Comparison of ENCODE assay signal across 10 mouse cellular contexts in the genomic region with DNA sequence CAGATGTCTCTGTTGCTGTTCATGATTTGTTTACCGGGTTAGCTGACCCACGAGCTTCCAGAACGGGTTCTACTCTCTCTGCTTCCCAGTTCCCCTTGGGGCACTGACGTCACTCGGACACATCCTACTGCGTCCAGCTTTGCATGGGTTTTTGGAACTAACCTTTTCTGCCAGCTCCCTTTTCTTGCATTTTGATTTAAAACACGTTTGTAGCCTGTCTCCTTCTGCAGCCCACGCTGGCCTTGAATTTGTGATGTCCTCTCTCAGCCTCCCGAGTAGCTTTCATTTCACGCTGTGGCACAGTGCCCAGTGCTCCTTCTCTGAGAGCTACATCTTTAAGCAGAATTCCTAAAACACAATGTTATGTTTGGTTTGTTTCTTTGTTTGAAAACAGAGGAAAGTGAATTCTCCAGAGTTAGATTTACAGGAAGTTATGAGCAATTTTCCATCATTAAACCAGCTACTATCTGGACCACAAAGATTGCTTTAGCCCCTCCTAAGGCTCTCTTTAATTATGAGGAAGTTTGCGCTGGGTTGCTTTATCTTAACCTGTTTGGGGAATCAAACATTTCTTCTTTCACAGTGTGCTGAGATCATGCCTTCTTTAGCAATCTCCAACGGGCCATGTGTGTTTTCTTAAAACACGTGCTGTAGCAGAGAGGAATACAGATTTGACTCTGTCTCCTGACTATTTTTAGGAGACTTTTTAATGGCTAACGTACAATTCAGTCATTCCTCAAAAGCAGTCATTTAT. TPM values are rescaled to one million over a fixed set of nuclear protein-coding genes. Genes with fewer than 3 reads are reported as not detected.
DNase-seq lines count a peak whose midpoint lies in the region; ATAC-seq and TF ChIP-seq lines count a peak whose summit lies in the region.
"Had no signal": no experiment of that assay in that cellular context is flagged by ENCODE, and none has a peak within 500 bp of the region (broad histone marks: within the 10 kb centered on the region; RNA-seq: fewer than 3 reads in every experiment).

No protein-coding gene starts in this region.

- H3K9me3 ChIP-seq in lung, embryonic 15.5 days: no peaks in the 10 kb centered on the region
- H3K9me3 ChIP-seq: embryonic facial prominence, embryonic 12.5 days had no signal

- H3K4me3 ChIP-seq in lung, embryonic 15.5 days: peak overlapping the region; percentile 18; the same call in 1 of the 2 replicates
- H3K4me3 ChIP-seq in testis, adult 2 months (ENCODE audit: control insufficient read depth, low read depth, low read length): peak overlapping the region; percentile 33; the same call in 1 of the 2 replicates
- H3K4me3 ChIP-seq: embryonic facial prominence, embryonic 12.5 days had no signal

- H3K4me2 ChIP-seq in lung, embryonic 15.5 days: peak overlapping the region; percentile 37
- H3K4me2 ChIP-seq: embryonic facial prominence, embryonic 12.5 days had no signal

- intact Hi-C loops in left cerebral cortex, postnatal 14 days (cut with DNase I): no loop called here

- no peaks in the 10 kb centered on the region for H3K27me3 ChIP-seq in lung, embryonic 15.5 days
- no peaks in the 10 kb centered on the region for H3K27me3 ChIP-seq in testis, adult 2 months (ENCODE audit: control insufficient read depth, insufficient read depth, low read length)
- H3K27me3 ChIP-seq: embryonic facial prominence, embryonic 12.5 days had no signal

- TF ChIP-seq CTCF in testis, adult 2 months (IDR thresholded peaks at IDR 0.05; ENCODE audit: control insufficient read depth, insufficient read depth, insufficient replicate concordance, low read depth, low read length): no peak

- H3K4me1 ChIP-seq in lung, embryonic 15.5 days: peaks cover 3% of the 10 kb centered on the region; the same call in 1 of the 2 replicates
- no peaks in the 10 kb centered on the region for H3K4me1 ChIP-seq in testis, adult 2 months (ENCODE audit: control insufficient read depth, insufficient read depth, low read length)
- H3K4me1 ChIP-seq: embryonic facial prominence, embryonic 12.5 days had no signal

- no peak overlapping the region for H3K9ac ChIP-seq in lung, embryonic 15.5 days
- H3K9ac ChIP-seq: embryonic facial prominence, embryonic 12.5 days; liver, embryonic 14.5 days had no signal

- no peaks in the 10 kb centered on the region for H3K36me3 ChIP-seq in lung, embryonic 15.5 days
- H3K36me3 ChIP-seq in testis, adult 2 months (ENCODE audit: control insufficient read depth, insufficient read depth, low read length): no peaks in the 10 kb centered on the region
- H3K36me3 ChIP-seq: embryonic facial prominence, embryonic 12.5 days had no signal

- peak; percentile 7 to 11 for DNase-seq in cerebellum, postnatal 14 days
- no peak for DNase-seq in cerebellum, postnatal 4 days (ENCODE audit: low spot score in 2 of 2)
- DNase-seq in lung, postnatal 4 days: no peak
- DNase-seq in left cerebral cortex, postnatal 14 days (ENCODE audit: low spot score in 2 of 2): peak; percentile 49
- no peak for DNase-seq in thymus, postnatal 36 days
- no peak for DNase-seq in adipocyte (ENCODE audit: low spot score)

- no peak for ATAC-seq in lung, embryonic 15.5 days (ENCODE audit: borderline replicate concordance, extremely low read depth, low FRiP score, low TSS enrichment)

- WGBS in lung, embryonic 15.5 days: 45% methylated on average over 14 of the region's 14 CpGs

- H3K27ac ChIP-seq in lung, embryonic 15.5 days: no peak overlapping the region
- no peak overlapping the region for H3K27ac ChIP-seq in testis, adult 2 months (ENCODE audit: control insufficient read depth, insufficient read depth, low read depth, low read length)
- H3K27ac ChIP-seq: embryonic facial prominence, embryonic 12.5 days; liver, embryonic 14.5 days had no signal

- no peak for TF ChIP-seq POLR2A in testis, adult 2 months (IDR thresholded peaks at IDR 0.05; ENCODE audit: control insufficient read depth, low read depth, low read length)

RNA-seq across cellular contexts. Expression of gene Abcc2, which starts 33.8 kb away (rescaled TPM):
- polyA plus RNA-seq in lung, embryonic 15.5 days (2015; fragmentation: Nextera tagmentation; extraction: Ambion mirVana): 0.04 and 0.10 TPM in 2 replicates
- under 1 TPM; 0.11 to 0.66 TPM for total RNA-seq in left cerebral cortex, postnatal 14 days (2021)
- polyA plus RNA-seq in testis, adult 2 months (2012; rRNA removed): 0.17 and 0.33 TPM in 2 replicates

Comparison
In these comparisons a context has a peak if more than half of its experiments do, and no peak if none do; other contexts are left out.
1. DNase-seq: peak in cerebellum, postnatal 14 days (2 of 2) and left cerebral cortex, postnatal 14 days (2 of 2); none in cerebellum, postnatal 4 days (0 of 2), lung, postnatal 4 days (0 of 2), thymus, postnatal 36 days (0 of 2) and adipocyte (single experiment).